Mouse (Mus musculus): ENCODE data around the gene Rhot2.

DNA sequence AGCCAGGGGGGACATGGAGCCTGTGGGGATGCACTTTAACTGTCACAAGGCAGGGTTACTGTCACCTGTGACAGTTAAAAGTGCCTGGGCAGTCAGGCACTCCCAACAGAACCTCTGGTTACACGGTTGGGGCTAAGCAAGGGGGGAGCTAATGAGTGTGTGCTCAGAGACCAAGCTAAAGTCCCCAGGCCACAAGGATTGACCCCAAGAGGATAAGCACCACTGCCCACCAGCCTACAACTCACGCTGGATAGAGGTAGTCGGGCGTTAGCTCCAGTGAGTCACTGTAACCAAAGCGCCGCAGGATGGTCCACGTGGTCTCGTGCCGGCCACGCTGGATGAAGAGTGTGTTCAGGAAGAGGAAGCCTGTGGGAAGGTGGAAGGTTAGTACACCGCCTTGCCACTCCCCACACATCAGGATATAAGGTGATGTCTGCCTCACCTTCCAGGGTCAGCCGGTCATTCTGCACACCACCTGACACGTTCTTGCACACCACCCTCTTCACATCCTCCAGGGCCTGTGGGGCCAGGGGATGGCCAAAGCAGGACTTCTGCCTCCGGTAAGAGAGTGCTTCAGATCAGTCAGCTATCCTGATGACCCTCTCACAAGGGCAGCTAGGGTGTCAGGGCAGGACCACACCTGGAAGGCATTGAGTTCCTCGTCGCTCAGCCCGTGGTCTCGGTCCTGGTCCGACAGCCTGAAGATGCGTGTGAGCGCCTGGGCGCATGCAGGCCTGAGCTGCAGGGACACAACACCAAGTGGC is 3.4 kb downstream of the Rhot2 start, which contains the start of gene Gm20683:
- TF ChIP-seq CTCF (conservative IDR thresholded peaks at IDR 0.05 in 1 of 2, IDR thresholded peaks at IDR 0.05 in 1 of 2; ENCODE audit: low read depth in 2 of 2, low read length in 2 of 2) (no peak), POLR2A (IDR thresholded peaks at IDR 0.05; ENCODE audit: low read depth, low read length) (no peak)
